Mouse (Mus musculus) neural tube, embryonic 10.5 days (tissue): ENCODE measurements around the gene Ptprq.
A peak's percentile ranks its signal among the peaks of the same experiment; 100 is the strongest.

Experiments used
- DNase-seq: peaks from one replicate; pipeline ENCODE4 v3.0.0-alpha.2; 2017; ENCODE audit warnings: low spot score; ENCODE audit errors: extremely low spot score

Gene Ptprq

GRCm38 (mm10) chr10:107719806-107720205, at the start of gene Ptprq:
Gene Ptprq (minus strand): TSS chr10:107720051.
- no peak for DNase-seq

DNA sequence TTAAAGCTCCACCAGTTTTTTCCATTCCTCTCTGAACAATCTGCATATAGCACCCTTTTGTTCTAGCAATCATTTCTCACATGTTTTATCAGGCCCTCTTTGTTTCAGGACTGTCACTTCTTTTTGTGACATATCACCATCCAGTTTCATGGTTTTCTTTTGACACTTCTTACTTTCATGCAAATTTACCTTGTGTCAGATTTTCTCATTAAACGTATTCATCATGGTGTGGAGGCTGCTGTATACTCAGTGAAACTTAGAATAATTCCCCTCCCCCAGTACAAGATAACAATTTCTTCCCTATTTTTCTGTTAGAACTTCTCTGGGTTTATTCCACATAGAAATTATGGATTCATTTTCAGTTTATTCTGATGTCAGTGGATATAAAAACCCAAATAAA, 39.8 kb upstream of the Ptprq start:
- DNase-seq = no peak

- no peak for DNase-seq
Measured at GRCm38 (mm10) chr10:107753471-107753870, 33.6 kb upstream of the Ptprq start.

DNA sequence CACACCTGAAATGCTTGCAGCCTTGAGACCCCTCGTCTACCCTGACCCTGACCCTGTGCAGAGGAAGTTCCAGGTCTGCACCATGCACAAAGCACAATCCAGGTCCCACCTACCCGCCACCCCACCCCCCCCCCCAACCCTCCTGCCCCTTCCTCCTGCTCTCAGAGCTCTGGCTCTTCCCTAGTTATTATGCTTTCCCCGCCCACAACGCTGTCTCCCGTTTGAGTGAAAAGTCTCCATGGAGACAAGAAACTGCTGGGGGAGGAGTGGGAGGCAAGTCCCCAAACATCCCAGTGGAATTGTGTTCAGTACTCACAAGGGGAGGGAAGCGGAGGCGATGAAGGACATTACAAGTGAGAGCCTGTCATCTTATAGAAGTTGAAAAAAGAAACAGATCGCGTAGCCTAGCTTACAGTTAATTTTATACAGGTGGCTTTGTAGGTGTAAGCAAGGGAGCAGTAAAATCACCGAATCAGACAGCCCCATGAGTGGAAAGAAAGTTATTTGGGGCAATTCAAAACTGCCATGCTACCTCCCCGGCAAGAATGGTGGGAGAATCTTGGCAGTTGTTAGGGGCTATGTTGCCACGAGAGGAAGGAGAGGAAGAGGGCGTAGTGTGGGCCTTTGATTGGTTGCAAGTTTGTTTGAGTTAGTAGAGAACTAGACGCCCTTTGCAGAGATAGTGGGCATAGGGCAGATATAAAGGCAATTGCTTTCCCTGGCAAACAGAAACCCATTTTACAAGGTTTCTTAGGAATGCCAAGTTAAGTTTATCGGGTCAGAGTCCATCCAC, 32.7 kb upstream of the Ptprq start:
- DNase-seq = peak; percentile 25

DNA sequence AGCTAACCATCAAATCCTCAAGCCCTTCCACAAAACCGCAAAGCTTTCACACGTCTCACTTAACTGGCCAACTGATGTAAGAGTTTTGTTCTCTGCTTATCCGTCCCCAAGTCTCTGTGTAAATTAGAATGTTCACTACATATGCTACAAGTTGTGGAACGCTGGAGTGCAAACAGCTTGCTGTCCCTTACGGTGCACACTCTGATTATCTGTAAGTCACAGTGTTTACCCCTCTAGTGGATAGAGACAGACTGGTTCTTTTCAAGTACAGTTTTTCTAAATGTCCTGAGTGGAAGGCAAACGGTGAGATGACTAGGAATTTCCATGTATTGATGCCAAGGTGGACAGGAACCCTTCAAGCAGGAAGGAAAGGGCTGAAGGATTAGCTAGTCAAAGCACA, 32.1 kb upstream of the Ptprq start:
- DNase-seq = peak; percentile 13

- DNase-seq = no peak
Measured at GRCm38 (mm10) chr10:107747566-107747965, 27.7 kb upstream of the Ptprq start.

DNA sequence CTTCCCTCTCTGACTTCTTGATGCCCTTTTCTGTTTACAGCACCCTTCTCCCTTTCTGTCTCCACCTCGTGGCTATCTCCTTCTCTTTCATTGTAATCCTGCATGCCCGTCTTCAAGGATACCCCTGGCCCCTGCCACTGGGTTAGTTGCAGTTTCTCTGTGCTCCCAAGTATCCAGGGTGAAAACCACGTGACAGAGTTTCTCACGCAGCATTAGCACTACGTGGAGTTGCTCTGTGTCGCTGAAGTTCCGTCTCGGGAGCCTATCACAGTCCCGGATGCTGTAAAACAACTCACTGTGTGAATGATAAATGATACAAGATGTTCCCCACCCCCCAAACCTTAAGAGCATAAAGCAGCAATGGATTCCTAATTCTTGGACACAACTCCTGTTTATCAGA, 26.9 kb upstream of the Ptprq start:
- no peak for DNase-seq

DNA sequence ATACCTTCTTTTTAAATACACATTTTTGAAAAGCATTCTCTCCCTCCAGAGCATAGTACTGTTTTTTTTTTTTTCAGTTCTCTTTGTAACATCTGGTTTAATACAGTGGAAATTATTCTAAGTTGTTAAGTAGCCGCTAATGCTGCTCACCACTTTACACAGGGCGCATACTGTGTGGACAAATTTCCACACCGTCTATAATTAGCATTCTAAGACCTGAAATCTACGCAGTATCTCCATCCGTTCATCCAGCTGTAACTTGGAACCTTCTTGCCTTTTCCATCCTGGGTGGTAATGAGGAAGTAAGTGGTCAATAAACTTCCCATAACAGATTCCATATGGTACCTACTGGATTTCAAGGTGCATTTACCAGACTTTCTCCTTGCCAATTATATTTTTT, 20.0 kb upstream of the Ptprq start:
- no peak for DNase-seq

DNA sequence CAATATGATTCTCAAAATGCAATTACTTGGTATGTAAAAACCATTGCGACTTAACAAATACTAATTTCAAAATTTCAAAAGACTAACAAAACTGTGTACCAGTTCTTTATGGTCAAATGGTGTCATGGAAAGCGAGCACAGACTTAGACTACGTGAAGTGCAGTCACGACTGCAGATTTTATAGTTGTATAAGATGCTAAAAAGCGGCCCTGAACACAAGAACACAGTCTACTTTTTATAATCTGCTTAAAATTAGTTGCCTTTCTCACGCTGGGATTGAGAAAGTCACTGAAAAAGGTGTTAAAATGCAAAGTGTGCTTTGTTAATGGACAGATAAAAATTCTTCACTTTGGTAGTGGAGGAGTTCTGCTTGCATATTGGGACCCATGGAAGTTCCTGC, 17.9 kb upstream of the Ptprq start:
- no peak for DNase-seq

DNA sequence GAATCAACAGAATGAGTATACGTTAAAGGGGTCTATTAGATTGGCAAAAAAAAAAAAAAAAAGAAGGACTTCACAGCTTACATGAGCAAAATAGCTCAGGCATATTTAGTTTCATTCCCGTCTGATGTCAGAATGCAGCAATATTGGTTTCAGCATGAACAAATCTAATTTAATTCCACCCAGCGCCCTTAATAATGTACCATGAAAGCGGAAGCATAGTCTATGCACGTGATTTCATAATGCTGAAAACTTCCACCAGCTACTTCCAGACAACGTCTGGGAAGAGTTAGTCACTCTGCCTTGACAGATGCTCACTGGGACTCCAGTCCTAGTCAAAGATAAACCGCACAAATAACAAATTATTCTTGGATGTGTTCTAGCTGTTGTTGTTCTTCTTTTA, 15.6 kb upstream of the Ptprq start:
- no peak for DNase-seq

GRCm38 (mm10) chr10:107734327-107734726, 14.5 kb upstream of the Ptprq start:
- no peak for DNase-seq

DNA sequence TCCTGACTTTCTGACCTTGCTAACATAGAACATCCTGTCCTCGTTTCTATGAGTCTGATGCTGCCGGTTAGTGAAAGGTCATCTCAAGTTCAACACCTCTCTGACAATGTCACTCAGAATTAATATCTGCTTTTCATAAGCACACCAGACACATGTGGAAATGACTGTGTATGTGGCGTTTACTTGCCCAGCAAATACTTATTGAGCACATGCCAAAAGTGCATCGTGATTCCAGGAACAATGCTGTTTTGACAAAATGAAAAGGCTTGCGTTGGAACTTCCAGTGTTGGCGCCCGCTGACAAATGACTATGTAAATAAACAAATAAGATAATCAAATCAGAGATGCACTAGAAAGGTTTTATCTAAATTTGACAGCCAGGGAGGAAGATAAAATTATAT, 5.8 kb upstream of the Ptprq start:
- no peak for DNase-seq

GRCm38 (mm10) chr10:107704443-107704842, 15.4 kb downstream of the Ptprq start:
- no peak for DNase-seq

DNA sequence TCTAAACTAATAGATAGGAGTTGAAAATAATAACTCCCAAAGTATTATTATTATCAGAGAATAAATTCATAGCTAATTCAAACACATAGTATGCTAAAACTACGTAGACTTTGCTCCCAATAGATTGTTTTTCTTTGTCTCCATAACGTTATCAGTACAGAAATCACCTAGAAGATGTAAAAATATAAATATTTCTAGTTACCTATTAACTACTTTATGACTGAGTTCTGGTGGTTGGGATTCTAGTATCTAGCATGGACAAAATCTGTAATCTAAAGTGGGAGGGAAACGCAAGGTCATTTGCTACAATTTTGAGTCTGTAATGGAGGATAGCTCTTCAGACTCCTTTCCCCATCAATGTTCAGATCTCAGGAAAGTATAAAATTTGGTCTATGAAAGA, 18.9 kb downstream of the Ptprq start:
- DNase-seq = no peak

GRCm38 (mm10) chr10:107698716-107699115, 21.1 kb downstream of the Ptprq start:
- no peak for DNase-seq

DNA sequence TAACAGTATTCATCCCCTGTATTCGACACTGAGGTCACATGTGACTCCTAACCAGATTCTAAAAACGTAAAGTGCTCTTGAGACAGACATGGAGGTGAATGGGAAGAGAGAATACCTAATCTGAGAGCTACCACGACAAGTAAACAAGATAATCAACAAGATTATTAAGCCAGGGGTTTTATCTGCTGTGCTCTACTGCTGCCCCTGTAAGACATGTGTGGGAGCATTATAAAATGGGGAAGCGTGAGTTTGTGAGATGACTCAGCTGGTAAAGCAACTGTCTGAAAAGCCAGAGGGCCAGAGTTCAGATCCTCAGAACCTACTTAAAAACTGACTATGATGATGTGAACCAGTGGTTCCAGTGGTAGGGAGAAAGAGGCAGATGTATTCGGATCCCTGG, 22.7 kb downstream of the Ptprq start:
- no peak for DNase-seq

DNA sequence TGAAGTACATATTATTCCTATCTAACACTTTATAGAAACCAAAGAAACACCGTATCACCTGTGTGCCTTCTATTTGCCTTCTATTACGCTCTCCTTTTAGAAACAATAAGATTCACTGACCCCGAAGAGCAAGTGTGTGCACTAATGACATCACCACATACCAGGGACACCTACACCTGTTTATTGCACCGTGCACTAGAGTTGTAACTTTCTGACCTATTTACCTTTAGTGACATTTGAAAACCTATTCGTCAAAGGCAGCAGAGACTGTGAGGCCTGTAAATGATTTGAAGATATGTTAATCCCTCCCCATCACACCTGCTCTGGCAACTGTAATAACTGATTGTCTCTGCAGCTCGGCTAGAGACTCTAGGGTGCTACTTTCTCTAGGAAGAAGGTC, 32.5 kb downstream of the Ptprq start:
- DNase-seq = no peak

DNA sequence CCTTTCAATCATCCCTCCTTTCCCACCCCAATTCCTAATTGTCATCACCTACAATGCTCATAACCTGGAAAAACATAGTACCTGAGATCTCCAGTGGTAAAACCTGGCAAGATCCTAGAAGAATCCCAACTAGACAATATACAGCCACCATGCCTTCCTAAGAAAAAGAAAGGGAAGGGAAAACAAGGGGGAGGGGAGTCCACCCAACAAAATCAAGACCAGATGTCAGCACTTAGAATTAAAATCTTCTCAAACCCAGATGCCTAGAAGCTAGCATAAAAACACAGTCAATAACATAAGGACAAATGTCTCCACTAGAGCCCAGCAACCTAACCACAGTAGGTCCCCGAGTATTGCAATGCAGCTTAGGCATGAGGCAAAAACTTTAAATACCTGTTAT, 43.9 kb downstream of the Ptprq start:
- DNase-seq = no peak

DNA sequence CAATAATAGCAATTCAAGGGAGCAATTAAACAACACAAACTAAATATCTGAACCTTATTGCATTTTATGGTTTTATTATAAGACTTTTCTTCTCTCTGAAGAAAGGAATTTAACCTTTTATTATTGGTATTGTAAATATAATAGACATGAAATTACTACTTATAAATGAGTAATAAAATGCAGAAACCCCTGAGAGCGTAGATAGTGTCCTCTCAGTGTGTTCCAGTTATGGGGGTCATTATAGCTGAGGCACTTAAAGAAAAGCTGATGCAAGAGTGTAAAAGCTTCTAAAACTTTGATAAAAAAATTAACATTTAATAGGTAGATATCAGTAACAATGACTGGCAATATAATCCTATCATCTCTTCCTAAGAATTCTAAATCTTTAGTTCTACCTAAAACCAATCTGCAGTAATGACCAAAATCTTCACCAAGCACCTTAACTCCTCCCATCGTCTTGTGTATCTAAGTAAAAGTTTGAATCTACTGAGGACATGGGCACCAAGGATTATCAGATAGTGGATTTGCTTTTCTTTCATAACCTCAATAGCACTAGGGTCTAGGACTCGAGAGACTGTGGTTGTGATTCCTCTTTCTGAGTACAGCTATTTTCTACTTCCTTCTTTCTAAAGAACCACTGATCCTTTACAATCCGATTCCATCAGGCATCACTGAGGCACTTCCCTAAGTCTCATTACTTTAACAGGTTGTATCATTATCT, 51.3 kb downstream of the Ptprq start:
- DNase-seq = no peak

DNA sequence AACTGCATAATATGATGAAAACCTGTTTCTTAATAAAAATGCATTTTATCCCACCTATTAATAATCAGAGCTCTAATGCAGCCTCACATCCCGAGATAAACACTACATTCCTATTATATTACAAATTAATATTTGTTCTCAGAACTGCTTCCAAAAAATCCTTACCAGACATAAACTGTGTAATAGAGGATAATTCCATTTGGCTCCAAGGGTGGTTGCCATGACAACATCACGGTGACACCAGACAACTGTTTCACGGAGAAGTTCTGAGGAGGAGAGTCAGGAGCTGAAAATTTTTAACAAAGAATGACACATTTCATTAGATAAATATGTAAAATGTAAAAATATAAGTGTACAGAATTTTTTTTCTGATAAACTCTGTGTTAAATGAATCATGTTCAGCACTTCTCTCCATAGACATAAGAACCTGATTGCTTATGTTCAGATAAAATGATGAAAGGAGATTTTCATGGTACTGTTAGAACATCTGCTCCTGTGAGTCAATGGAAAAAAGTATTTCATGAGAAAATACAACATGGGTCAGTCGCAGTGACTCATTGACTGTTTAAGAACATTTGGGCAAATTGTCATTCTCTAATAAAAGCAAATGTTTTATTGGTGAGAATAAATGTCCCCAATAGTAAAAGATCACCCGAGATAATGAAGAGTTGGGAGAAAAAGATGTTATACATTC, 57.3 kb downstream of the Ptprq start:
- no peak for DNase-seq

GRCm38 (mm10) chr10:107661970-107662369, 57.9 kb downstream of the Ptprq start:
- DNase-seq = no peak

DNA sequence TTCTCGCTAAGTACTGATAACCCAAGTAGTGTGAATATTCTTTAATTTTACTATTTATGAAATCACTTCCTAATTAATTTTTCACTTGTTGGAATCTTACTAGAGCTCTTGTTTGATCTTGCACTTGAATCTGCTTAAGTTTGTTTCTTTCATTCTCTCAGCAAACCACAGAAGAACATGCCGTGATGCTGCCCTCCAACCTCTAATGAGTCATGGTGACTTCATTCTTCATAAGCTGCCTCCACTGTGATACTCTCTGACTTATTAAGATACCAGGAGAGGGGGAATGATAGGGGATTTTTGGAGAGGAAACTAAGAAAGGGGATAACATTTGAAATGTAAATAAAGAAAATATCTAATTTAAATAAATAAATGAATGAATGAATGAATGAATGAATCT, 60.7 kb downstream of the Ptprq start:
- no peak for DNase-seq
